Mouse (Mus musculus): ENCODE measurements around the gene Zbtb25. TPM values are rescaled to one million over a fixed set of nuclear protein-coding genes. Genes with fewer than 3 reads are reported as not detected.
A peak's percentile ranks its signal among the peaks of the same experiment; 100 is the strongest.

Zbtb25 gene
- polyA plus RNA-seq, 1 experiment from 2014 or later, result 16.3 TPM

DNA sequence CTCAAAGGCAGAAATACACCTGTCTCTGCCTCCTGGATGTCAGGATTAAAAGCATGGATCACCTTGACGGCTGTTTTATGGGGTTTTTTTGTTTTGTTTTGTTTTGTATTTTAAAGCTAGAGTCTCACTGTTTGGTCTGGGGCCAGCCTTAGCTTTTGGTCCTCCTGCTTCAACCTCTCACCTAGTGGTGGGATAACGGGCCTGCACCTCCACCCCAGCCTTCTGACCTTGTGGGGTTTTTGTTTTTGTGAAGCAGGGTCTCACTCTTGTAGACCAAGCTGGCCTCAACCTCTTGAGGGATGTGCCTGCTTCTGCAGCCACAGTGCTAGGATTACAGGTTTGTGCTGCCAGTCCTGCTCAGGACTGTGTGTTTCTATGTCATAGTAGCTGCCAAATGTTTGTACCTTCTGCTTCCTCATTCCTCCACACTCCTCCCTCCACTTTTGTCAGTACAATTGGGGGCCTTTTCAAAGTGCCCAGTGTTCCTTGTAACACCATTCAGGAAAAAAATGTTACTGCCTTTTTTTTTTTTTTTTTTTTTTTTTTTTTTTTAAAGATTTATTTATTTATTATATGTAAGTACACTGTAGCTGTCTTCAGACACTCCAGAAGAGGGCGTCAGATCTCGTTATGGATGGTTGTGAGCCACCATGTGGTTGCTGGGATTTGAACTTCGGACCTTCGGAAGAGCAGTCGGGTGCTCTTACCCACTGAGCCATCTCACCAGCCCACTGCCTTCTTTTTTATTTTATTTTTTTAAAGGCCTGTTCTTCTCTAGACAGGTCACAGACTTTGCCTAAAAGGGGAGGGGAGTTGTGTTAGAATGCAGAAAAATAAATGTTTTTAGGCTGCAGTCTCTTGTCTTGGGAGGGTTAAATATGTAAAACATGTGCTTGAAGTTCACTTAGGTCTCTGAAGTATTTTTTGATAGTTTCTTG lies 3.7 kb upstream of the Zbtb25 start:
- no peaks in the 10 kb centered on the region for H3K9me3 ChIP-seq (replicated peaks; ENCODE audit: control insufficient read depth, low read length)
- peaks cover 40% of the 10 kb centered on the region for H3K4me1 ChIP-seq (ENCODE audit: control insufficient read depth, insufficient read depth, low read length)
- 76% methylated on average over 5 of the region's 7 CpGs for WGBS (ENCODE audit: insufficient replicate concordance)
- H3K9ac ChIP-seq (ENCODE audit: low read depth, low read length), result no peak overlapping the region
- no peak for ATAC-seq (replicated peaks; ENCODE audit: insufficient number of reproducible peaks, low FRiP score, low TSS enrichment)
- H3K27me3 ChIP-seq (ENCODE audit: control insufficient read depth, insufficient read depth, low read length), result no peaks in the 10 kb centered on the region
- peak overlapping the region; percentile 100; the same call in 1 of the 2 replicates for H3K27ac ChIP-seq (ENCODE audit: low read depth, low read length)
- no peak overlapping the region; the same call in none of the 2 replicates for H3K4me3 ChIP-seq (ENCODE audit: low read depth, low read length)
- peak overlapping the region; percentile 95; the same call in 1 of the 2 replicates for H3K4me2 ChIP-seq
- H3K36me3 ChIP-seq (ENCODE audit: control insufficient read depth, insufficient read depth, low read length), result no peaks in the 10 kb centered on the region

DNA sequence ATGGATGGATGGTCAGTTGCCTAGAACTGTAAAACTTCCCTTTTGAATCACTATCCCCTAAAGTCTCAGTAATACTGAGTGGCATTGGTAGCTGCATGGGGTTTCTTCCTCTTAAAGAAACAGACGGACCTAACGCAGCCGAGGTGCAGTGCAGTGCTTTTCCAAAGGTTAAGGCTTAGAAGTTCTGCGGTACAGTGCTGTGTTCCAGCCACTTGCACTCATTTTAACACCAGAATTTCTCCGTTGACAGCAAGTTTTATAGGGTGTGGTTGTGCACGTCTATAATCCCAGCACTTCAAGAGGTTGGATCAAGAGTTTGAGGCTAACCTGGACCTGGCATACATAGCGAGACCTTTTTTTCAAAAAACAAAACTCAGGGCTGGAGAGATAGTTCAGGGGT lies 2.6 kb upstream of the Zbtb25 start:
- Histone ChIP-seq H3K4me2 (peak overlapping the region; percentile 95), H3K27ac (ENCODE audit: low read depth, low read length) (peak overlapping the region; percentile 100), H3K4me3 (ENCODE audit: low read depth, low read length) (peak overlapping the region; percentile 99), H3K9me3 (replicated peaks; ENCODE audit: control insufficient read depth, low read length) (no peaks in the 10 kb centered on the region), H3K36me3 (ENCODE audit: control insufficient read depth, insufficient read depth, low read length) (no peaks in the 10 kb centered on the region), H3K9ac (ENCODE audit: low read depth, low read length) (peak overlapping the region; percentile 99), H3K27me3 (ENCODE audit: control insufficient read depth, insufficient read depth, low read length) (no peaks in the 10 kb centered on the region), H3K4me1 (ENCODE audit: control insufficient read depth, insufficient read depth, low read length) (peaks cover 47% of the 10 kb centered on the region)
- no peak for ATAC-seq (replicated peaks; ENCODE audit: insufficient number of reproducible peaks, low FRiP score, low TSS enrichment)
- WGBS (ENCODE audit: insufficient replicate concordance), result 41% methylated on average over 7 of the region's 7 CpGs

DNA sequence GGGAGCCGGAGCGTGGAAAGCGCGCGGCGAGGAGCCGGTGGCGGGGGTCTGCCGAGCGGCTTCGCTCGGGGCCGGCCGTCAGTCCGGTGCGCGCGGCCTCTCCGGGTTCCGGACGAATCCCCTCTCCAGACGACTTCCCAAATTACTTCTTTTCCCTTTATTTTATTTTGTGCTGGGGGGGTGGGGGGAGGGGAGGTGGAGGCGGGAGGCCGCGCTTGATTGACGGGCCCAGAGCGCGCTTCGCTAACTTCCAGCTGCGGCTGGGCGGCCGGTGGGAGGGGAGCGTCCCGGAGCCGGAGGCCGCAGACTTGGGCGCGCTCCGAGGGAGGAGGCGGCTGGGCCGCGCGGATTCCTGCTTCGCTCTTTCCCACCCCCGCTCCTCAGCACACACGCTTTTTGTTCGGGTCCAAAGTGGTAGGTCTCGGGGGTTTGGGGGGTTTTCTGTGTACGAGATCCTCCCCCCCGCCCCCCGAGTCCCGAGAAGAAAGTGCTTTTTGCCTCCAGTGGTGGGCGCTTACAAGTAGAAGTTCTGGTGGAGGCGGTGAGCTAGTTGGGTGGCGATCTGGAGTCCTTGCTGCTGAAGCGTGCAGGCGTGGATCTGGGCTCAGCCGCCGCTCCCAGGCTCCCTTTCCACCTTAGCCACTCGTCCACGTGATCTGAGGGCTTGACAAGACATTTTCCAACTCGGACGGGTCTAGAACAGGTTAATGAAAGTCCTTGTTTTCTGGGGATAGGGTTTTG lies 1.6 kb upstream of the Zbtb25 start:
- H3K9ac ChIP-seq (ENCODE audit: low read depth, low read length), result peak overlapping the region; percentile 99
- under 1% methylated on average over 55 of the region's 63 CpGs for WGBS (ENCODE audit: insufficient replicate concordance)
- H3K4me3 ChIP-seq (ENCODE audit: low read depth, low read length), result peak overlapping the region; percentile 99
- peak overlapping the region; percentile 100 for H3K27ac ChIP-seq (ENCODE audit: low read depth, low read length)
- peak; percentile 64 for ATAC-seq (replicated peaks; ENCODE audit: insufficient number of reproducible peaks, low FRiP score, low TSS enrichment)
- H3K4me2 ChIP-seq, result peak overlapping the region; percentile 95
- H3K4me1 ChIP-seq (ENCODE audit: control insufficient read depth, insufficient read depth, low read length), result peaks cover 51% of the 10 kb centered on the region
- no peaks in the 10 kb centered on the region for H3K27me3 ChIP-seq (ENCODE audit: control insufficient read depth, insufficient read depth, low read length)
- H3K9me3 ChIP-seq (replicated peaks; ENCODE audit: control insufficient read depth, low read length), result no peaks in the 10 kb centered on the region
- no peaks in the 10 kb centered on the region for H3K36me3 ChIP-seq (ENCODE audit: control insufficient read depth, insufficient read depth, low read length)

DNA sequence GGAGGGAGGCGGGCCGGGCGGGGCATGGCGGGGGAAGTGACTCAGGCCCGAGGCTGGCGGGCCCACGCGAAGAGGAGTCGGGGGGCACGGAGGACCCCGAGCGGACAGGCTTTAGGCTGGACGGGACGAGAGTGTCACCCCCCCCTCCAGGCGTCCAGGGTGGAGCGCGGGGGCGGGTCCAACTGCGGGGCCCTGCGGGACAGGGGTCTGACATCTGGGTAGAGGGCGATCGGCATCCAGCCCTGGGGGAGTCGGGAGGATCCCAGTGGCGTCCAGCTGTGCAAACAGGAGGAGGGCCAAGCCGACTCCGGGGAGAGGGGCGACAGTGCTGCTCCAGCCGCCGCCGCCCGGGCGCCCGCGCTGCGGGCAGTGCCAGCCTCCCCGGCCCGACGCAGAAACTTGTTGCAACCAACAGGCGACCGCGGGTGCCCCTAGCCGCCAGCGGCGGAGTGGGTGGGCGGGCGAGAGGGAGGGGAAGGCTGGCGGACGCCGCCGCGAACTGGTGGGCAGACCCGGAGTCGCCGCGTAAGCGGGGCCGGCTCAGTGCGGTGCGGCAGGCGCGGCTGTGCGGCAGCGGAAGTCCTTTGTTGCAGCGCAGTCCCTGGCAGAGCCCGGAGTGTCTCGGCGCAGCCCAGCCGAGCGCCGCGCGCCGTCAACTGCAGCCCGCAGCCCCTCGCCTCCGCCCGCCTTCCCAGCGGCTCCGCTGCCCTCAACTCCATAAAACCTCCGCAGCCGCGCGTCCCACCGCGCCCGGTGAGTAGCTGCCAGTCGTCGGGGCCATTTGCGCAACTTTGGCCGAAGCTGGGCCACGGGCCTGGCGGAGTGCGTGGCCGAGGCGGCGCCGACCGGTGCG lies 802 bp upstream of the Zbtb25 start, which contains the start of gene Zbtb1:
TSS of gene Zbtb1 (plus strand) at position 289 of the 853 bp plus-strand sequence.
- ATAC-seq (replicated peaks; ENCODE audit: insufficient number of reproducible peaks, low FRiP score, low TSS enrichment), result peak; percentile 55
- Histone ChIP-seq H3K9ac (ENCODE audit: low read depth, low read length) (peak within 1 kb of the TSS; percentile 99), H3K9me3 (replicated peaks; ENCODE audit: control insufficient read depth, low read length) (no peaks in the 10 kb centered on the region), H3K4me2 (peak within 1 kb of the TSS; percentile 95), H3K27me3 (ENCODE audit: control insufficient read depth, insufficient read depth, low read length) (no peaks in the 10 kb centered on the region), H3K27ac (ENCODE audit: low read depth, low read length) (peak within 1 kb of the TSS; percentile 100), H3K4me3 (ENCODE audit: low read depth, low read length) (peak within 1 kb of the TSS; percentile 99), H3K4me1 (ENCODE audit: control insufficient read depth, insufficient read depth, low read length) (peaks cover 49% of the 10 kb centered on the region), H3K36me3 (ENCODE audit: control insufficient read depth, insufficient read depth, low read length) (no peaks in the 10 kb centered on the region)
- WGBS (ENCODE audit: insufficient replicate concordance), result under 1% methylated on average over 74 of the region's 99 CpGs

DNA sequence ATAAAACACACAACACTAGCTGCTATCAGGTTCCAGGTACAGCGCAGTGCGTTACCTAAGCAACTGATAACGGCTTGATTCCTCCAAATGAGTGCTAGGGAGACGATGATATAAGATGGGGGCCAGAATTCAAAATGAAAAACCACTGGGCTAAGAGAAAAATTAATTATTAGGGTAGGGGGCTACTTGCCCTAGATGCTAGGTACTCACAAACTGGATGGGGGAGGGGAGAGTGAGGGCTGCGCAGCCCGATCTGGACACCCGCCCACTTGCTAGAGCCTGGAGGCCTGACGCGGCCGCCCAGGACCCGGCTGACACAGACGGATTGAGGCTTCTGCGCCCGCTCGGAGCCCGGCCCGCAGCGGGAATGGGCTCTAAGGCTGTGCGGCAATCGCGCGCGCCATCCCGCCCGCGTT lies 604 bp downstream of the Zbtb25 start:
- peak; percentile 20; the same call in 1 of the 2 replicates for ATAC-seq (replicated peaks; ENCODE audit: insufficient number of reproducible peaks, low FRiP score, low TSS enrichment)
- no peaks in the 10 kb centered on the region for H3K9me3 ChIP-seq (replicated peaks; ENCODE audit: control insufficient read depth, low read length)
- no peaks in the 10 kb centered on the region for H3K36me3 ChIP-seq (ENCODE audit: control insufficient read depth, insufficient read depth, low read length)
- H3K4me1 ChIP-seq (ENCODE audit: control insufficient read depth, insufficient read depth, low read length), result peaks cover 40% of the 10 kb centered on the region
- H3K27me3 ChIP-seq (ENCODE audit: control insufficient read depth, insufficient read depth, low read length), result no peaks in the 10 kb centered on the region
- peak overlapping the region; percentile 99 for H3K9ac ChIP-seq (ENCODE audit: low read depth, low read length)
- 1% methylated on average over 24 of the region's 26 CpGs for WGBS (ENCODE audit: insufficient replicate concordance)
- peak overlapping the region; percentile 95 for H3K4me2 ChIP-seq
- peak overlapping the region; percentile 99 for H3K4me3 ChIP-seq (ENCODE audit: low read depth, low read length)
- peak overlapping the region; percentile 100 for H3K27ac ChIP-seq (ENCODE audit: low read depth, low read length)

DNA sequence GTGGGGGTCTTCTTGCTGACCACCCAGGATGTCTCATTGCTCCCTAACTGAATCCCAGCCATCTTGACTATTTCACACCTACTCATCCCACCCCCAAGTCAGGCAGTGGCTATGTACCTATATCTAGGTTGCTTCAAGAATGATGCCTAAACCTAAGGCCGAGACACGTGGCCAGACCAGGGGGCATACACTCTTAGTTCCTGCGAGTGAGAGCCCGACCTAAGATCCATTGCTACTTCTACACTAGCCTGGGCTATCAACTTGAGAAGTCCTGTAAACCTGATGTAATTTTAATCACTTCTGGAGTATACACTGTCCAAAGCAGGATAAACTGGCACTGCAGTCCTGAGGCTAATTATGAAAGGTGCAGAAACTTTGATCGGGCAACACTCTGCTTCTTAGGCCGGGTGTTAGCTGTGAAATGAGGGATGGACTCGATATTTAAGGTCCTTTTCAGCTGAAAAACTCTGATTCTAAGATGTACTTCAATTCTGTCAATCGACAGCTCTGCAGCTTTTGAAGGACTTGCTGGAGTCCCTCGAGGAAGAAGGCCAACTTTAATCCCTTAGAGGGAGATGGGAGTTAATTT lies 1.1 kb downstream of the Zbtb25 start:
- WGBS (ENCODE audit: insufficient replicate concordance), result 11% methylated on average over 9 of the region's 9 CpGs
- H3K9me3 ChIP-seq (replicated peaks; ENCODE audit: control insufficient read depth, low read length), result no peaks in the 10 kb centered on the region
- H3K36me3 ChIP-seq (ENCODE audit: control insufficient read depth, insufficient read depth, low read length), result no peaks in the 10 kb centered on the region
- H3K27me3 ChIP-seq (ENCODE audit: control insufficient read depth, insufficient read depth, low read length), result no peaks in the 10 kb centered on the region
- H3K27ac ChIP-seq (ENCODE audit: low read depth, low read length), result peak overlapping the region; percentile 100
- peak overlapping the region; percentile 99 for H3K4me3 ChIP-seq (ENCODE audit: low read depth, low read length)
- ATAC-seq (replicated peaks; ENCODE audit: insufficient number of reproducible peaks, low FRiP score, low TSS enrichment), result no peak
- peaks cover 37% of the 10 kb centered on the region for H3K4me1 ChIP-seq (ENCODE audit: control insufficient read depth, insufficient read depth, low read length)
- H3K4me2 ChIP-seq, result peak overlapping the region; percentile 95
- H3K9ac ChIP-seq (ENCODE audit: low read depth, low read length), result peak overlapping the region; percentile 99

DNA sequence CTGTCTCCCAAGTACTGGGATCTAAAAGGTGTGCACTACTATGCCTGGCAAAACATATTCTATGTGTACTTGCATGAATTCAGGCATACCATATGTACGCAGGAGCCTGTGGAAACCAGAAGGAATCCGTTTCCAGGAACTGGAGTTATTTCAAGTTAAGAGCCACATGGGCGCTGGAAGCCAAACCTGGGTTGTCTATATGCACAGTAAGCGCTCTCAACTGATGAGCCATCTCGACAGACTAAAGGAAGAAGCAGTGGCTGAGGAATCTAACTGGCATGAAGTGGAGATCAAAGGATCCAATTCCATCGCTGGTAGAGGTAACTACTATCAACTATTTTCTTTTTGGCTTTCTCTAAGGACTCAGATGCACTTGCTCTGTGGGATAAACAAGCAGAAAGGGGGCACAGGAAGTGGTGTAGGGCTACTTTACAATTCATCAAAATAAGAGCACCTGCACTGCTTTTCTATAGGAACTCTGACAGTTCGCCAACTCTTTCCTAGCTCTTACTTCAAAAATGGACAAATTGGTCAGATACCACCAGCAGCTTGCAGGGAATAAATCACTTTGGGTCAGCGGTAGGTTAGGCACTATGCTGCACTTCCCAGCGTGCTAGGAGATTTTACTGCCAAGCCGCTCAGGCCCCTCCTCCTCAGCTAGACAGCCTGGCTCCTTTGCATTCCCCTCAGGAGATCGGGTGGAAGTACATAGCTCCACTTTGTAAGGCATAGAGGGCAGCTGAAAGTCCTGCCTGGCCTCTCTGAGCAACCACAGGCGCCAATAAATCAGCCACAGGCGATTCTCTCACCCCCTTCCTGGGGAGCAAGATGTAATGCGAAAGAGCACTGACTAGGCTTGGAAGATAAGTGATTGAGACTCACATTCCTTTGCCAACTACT lies 2.1 kb downstream of the Zbtb25 start:
- peak overlapping the region; percentile 3 for H3K4me3 ChIP-seq (ENCODE audit: low read depth, low read length)
- no peaks in the 10 kb centered on the region for H3K36me3 ChIP-seq (ENCODE audit: control insufficient read depth, insufficient read depth, low read length)
- peak overlapping the region; percentile 95 for H3K4me2 ChIP-seq
- H3K27ac ChIP-seq (ENCODE audit: low read depth, low read length), result peak overlapping the region; percentile 100
- no peak for ATAC-seq (replicated peaks; ENCODE audit: insufficient number of reproducible peaks, low FRiP score, low TSS enrichment)
- no peaks in the 10 kb centered on the region for H3K27me3 ChIP-seq (ENCODE audit: control insufficient read depth, insufficient read depth, low read length)
- H3K9me3 ChIP-seq (replicated peaks; ENCODE audit: control insufficient read depth, low read length), result no peaks in the 10 kb centered on the region
- peak overlapping the region; percentile 99 for H3K9ac ChIP-seq (ENCODE audit: low read depth, low read length)
- peaks cover 29% of the 10 kb centered on the region for H3K4me1 ChIP-seq (ENCODE audit: control insufficient read depth, insufficient read depth, low read length)
- 23% methylated on average over 14 of the region's 14 CpGs for WGBS (ENCODE audit: insufficient replicate concordance)
